Mouse (Mus musculus) CH12.LX (cell line): ENCODE measurements around the gene Aatk. TPM values are rescaled to one million over a fixed set of nuclear protein-coding genes. Genes with fewer than 3 reads are reported as not detected.

Experiments used
- DNase-seq: peaks from one replicate; pipeline ENCODE4 v3.0.0-alpha.2; 2013; ENCODE audit errors: extremely low read depth
- H3K27ac ChIP-seq: 2 replicates; pipeline ENCODE4 v1.5.1; 2012; ENCODE audit warnings: low read depth, mild to moderate bottlenecking, control low read depth, moderate library complexity; ENCODE audit not compliant: insufficient read depth
- H3K27me3 ChIP-seq: replicated peaks from 2 replicates; pipeline ENCODE3; 2012; ENCODE audit warnings: inconsistent platforms
- H3K36me3 ChIP-seq, 2 experiments: replicated peaks in 1 of 2; 2 replicates each; pipeline versions ENCODE3 to v1.6.1; 2012; ENCODE audit warnings: inconsistent platforms in 1 of 2, low read length in 1 of 2, mild to moderate bottlenecking in 1 of 2, mixed read lengths in 1 of 2, moderate library complexity in 1 of 2; ENCODE audit not compliant: control insufficient read depth in 1 of 2, insufficient read depth in 1 of 2
- H3K4me1 ChIP-seq, 2 experiments: 2 replicates each; pipeline ENCODE4 v1.6.1; 2012; ENCODE audit warnings: inconsistent platforms in 1 of 2, moderate library complexity in 1 of 2; ENCODE audit not compliant: insufficient read depth in 2 of 2, control insufficient read depth in 1 of 2
- H3K4me2 ChIP-seq: 2 replicates; pipeline ENCODE4 v1.6.1; 2012; ENCODE audit warnings: low read depth, mild to moderate bottlenecking, control low read depth; ENCODE audit not compliant: poor library complexity, insufficient read depth, severe bottlenecking
- H3K4me3 ChIP-seq, 3 experiments: fragments of 150-350 bp in 1 of 3; sonication (generic) in 1 of 3; replicated peaks in 1 of 3; 2 replicates each; pipeline versions ENCODE3 to v1.5.1; 2011 to 2012; ENCODE audit warnings: low read depth in 2 of 3, low read length in 2 of 3, mild to moderate bottlenecking in 2 of 3, moderate library complexity in 2 of 3, control low read depth in 1 of 3, improper control_type of control experiment in 1 of 3, inconsistent platforms in 1 of 3, mixed read lengths in 1 of 3; ENCODE audit not compliant: poor library complexity in 1 of 3
- H3K79me2 ChIP-seq: replicated peaks from 2 replicates; pipeline ENCODE4 v1.6.1; 2012; ENCODE audit warnings: mild to moderate bottlenecking, moderate library complexity; ENCODE audit not compliant: control insufficient read depth, poor library complexity, insufficient read depth, severe bottlenecking; ENCODE audit errors: extremely low read depth
- H3K9ac ChIP-seq: 2 replicates; pipeline ENCODE4 v1.6.1; 2012; ENCODE audit warnings: low read depth, mild to moderate bottlenecking, control low read depth, moderate library complexity; ENCODE audit not compliant: insufficient read depth
- H3K9me3 ChIP-seq: replicated peaks from 2 replicates; pipeline ENCODE3; 2012; ENCODE audit warnings: low read length, inconsistent platforms, mixed read lengths
- CHD1 ChIP-seq: IDR thresholded peaks from 2 replicates; pipeline ENCODE4 v1.6.1; 2012; ENCODE audit warnings: low read depth, low read length, improper control_type of control experiment, inconsistent platforms
- CTCF ChIP-seq, 2 experiments: IDR thresholded peaks in 1 of 2; conservative IDR thresholded peaks in 1 of 2; 2 replicates each; pipeline ENCODE4 v1.5.1; 2011 to 2012; ENCODE audit warnings: low read depth in 2 of 2, low read length in 2 of 2, improper control_type of control experiment in 1 of 2, inconsistent platforms in 1 of 2, mild to moderate bottlenecking in 1 of 2, moderate library complexity in 1 of 2
- E2F4 ChIP-seq: IDR thresholded peaks from 2 replicates; pipeline ENCODE4 v1.6.1; 2011; ENCODE audit warnings: low read depth, low read length, improper control_type of control experiment; ENCODE audit not compliant: insufficient replicate concordance
- ELF1 ChIP-seq: IDR thresholded peaks from 2 replicates; pipeline ENCODE4 v1.6.1; 2014; ENCODE audit warnings: low read depth, mild to moderate bottlenecking, inconsistent platforms, low read length, improper control_type of control experiment
- EP300 ChIP-seq: IDR thresholded peaks from 2 replicates; pipeline ENCODE4 v1.6.1; 2011; ENCODE audit warnings: low read length, improper control_type of control experiment
- ETS1 ChIP-seq: conservative IDR thresholded peaks from 2 replicates; pipeline ENCODE4 v1.6.1; 2012; ENCODE audit warnings: low read depth, mild to moderate bottlenecking, inconsistent platforms, low read length, improper control_type of control experiment, moderate library complexity
- GABPA ChIP-seq: IDR thresholded peaks from 2 replicates; pipeline ENCODE4 v1.6.1; 2012; ENCODE audit warnings: low read depth, low read length, improper control_type of control experiment, inconsistent platforms; ENCODE audit not compliant: insufficient replicate concordance
- HCFC1 ChIP-seq: IDR thresholded peaks from 2 replicates; pipeline ENCODE4 v1.6.1; 2012; ENCODE audit warnings: low read depth, mild to moderate bottlenecking, inconsistent platforms, low read length, improper control_type of control experiment
- IRF4 ChIP-seq: IDR thresholded peaks from 2 replicates; pipeline ENCODE4 v1.6.1; 2014; ENCODE audit warnings: low read depth, mild to moderate bottlenecking, inconsistent platforms, low read length, improper control_type of control experiment
- JUND ChIP-seq: conservative IDR thresholded peaks from 2 replicates; pipeline ENCODE4 v1.6.1; 2011; ENCODE audit warnings: low read depth, low read length, improper control_type of control experiment
- KAT2A ChIP-seq: IDR thresholded peaks from 2 replicates; pipeline ENCODE4 v1.6.1; 2012; ENCODE audit warnings: low read length, improper control_type of control experiment, inconsistent platforms; ENCODE audit not compliant: insufficient replicate concordance
- MAFK ChIP-seq: IDR thresholded peaks from 2 replicates; pipeline ENCODE4 v1.6.1; 2011; ENCODE audit warnings: low read length, improper control_type of control experiment; ENCODE audit not compliant: insufficient replicate concordance
- MXI1 ChIP-seq: IDR thresholded peaks from 2 replicates; pipeline ENCODE4 v1.6.1; 2011; ENCODE audit warnings: mild to moderate bottlenecking, low read depth, low read length, improper control_type of control experiment
- MYC ChIP-seq: IDR thresholded peaks from 2 replicates; pipeline ENCODE4 v1.6.1; 2011; ENCODE audit warnings: low read depth, mild to moderate bottlenecking, improper control_type of control experiment, low read length
- POLR2A ChIP-seq: IDR thresholded peaks from 2 replicates; pipeline ENCODE4 v1.6.1; 2011; ENCODE audit warnings: low read depth, mild to moderate bottlenecking, improper control_type of control experiment, low read length
- POLR2AphosphoS2 ChIP-seq: IDR thresholded peaks from 2 replicates; pipeline ENCODE4 v1.6.1; 2011; ENCODE audit warnings: low read depth, low read length, improper control_type of control experiment
- RAD21 ChIP-seq: IDR thresholded peaks from 2 replicates; pipeline ENCODE4 v1.6.1; 2011; ENCODE audit warnings: low read depth, mild to moderate bottlenecking, low read length, improper control_type of control experiment, moderate library complexity
- RCOR1 ChIP-seq: conservative IDR thresholded peaks from 2 replicates; pipeline ENCODE4 v1.6.1; 2012; ENCODE audit warnings: low read depth, mild to moderate bottlenecking, inconsistent platforms, low read length, improper control_type of control experiment
- SMC3 ChIP-seq: IDR thresholded peaks from 2 replicates; pipeline ENCODE4 v1.6.1; 2011; ENCODE audit warnings: low read depth, low read length, improper control_type of control experiment
- TCF12 ChIP-seq: IDR thresholded peaks from 2 replicates; pipeline ENCODE4 v1.6.1; 2014; ENCODE audit warnings: low read depth, mild to moderate bottlenecking, inconsistent platforms, low read length, improper control_type of control experiment
- UBTF ChIP-seq: IDR thresholded peaks from 2 replicates; pipeline ENCODE4 v1.6.1; 2012; ENCODE audit warnings: low read depth, mild to moderate bottlenecking, inconsistent platforms, low read length, improper control_type of control experiment, moderate library complexity
- USF1 ChIP-seq: IDR thresholded peaks from 2 replicates; pipeline ENCODE4 v1.6.1; 2014; ENCODE audit warnings: low read depth, mild to moderate bottlenecking, inconsistent platforms, low read length, improper control_type of control experiment
- USF2 ChIP-seq: conservative IDR thresholded peaks from 2 replicates; pipeline ENCODE4 v1.6.1; 2011; ENCODE audit warnings: low read depth, low read length, improper control_type of control experiment
- ZKSCAN1 ChIP-seq: IDR thresholded peaks from 2 replicates; pipeline ENCODE4 v1.6.1; 2012; ENCODE audit warnings: low read depth, inconsistent platforms, low read length, improper control_type of control experiment, borderline replicate concordance
- ZNF384 ChIP-seq: IDR thresholded peaks from 2 replicates; pipeline ENCODE4 v1.6.1; 2012; ENCODE audit warnings: low read depth, low read length, improper control_type of control experiment, inconsistent platforms
- dilution Hi-C: fragments of 300-500 bp; cut with MboI; formaldehyde crosslinking; loops from 2 replicates; pipeline ENCODE4 v1.14.3; 2020; ENCODE audit warnings: low sequenced_read_pairs; ENCODE audit not compliant: extremely low pct_unique_long_range_greater_than_20kb, extremely low pct_ligation_motif_present
- in situ Hi-C: fragments of 300-500 bp; cut with MboI; formaldehyde crosslinking; loops from 3 replicates; pipeline ENCODE4 v1.14.3; 2019; ENCODE audit warnings: low sequenced_read_pairs, low pct_ligation_motif_present, low pct_unique_long_range_greater_than_20kb, mixed read lengths
- polyA plus RNA-seq: library from polyadenylated mRNA; unstranded; fragments of >175 nt; gene quantifications from 2 replicates; pipeline ENCODE4 v1.2.1, GENCODE M21; 2012; ENCODE audit warnings: low read depth; ENCODE audit not compliant: insufficient read length
- total RNA-seq, 2 experiments: library from RNA; depleted of rRNA; stranded (reverse); fragments of 300-350 nt in 1 of 2; fragments of >200 nt in 1 of 2; gene quantifications; 2 replicates each; pipeline ENCODE4 v1.2.3; 2012 to 2014

Gene Aatk
- total and polyA plus RNA-seq, 3 experiments: 0.08 to 0.21 (median 0.19) TPM

GRCm38 (mm10) chr11:120065291-120065690 lies 18.3 kb upstream of the Aatk start:
- dilution Hi-C loops: no loop called here

DNA sequence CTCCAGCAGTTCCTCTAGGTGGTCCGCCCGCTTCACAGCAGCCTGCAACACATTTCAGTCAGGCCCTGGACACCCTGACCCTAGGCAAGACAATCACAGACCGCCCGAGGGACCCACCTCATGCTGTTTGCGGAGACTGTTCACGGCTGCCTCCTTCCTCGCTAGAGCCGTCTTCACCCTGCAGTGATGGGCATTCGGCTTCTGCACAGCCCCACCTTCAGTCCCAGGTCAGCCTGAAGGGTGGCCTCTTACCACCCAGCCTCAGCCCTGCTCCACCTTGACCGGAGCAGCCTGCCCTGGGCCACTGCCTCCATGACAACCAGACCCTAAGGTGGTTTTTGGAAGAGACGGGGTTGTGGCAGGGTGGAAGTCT lies 17.7 kb upstream of the Aatk start:
- in situ Hi-C loops: no loop called here
- no peak overlapping the region for H3K27ac ChIP-seq

More at GRCm38 (mm10) chr11:120065291-120065690, 18.3 kb upstream of the Aatk start:
- Histone ChIP-seq H3K27ac (no peak overlapping the region), H3K27me3 (no peaks in the 10 kb centered on the region), H3K4me2 (no peak overlapping the region), H3K4me3 (no peak overlapping the region), H3K9ac (no peak overlapping the region), H3K36me3 (peaks cover 12 to 47% of the 10 kb centered on the region in 2 experiments), H3K79me2 (no peaks in the 10 kb centered on the region), H3K4me1 (peaks cover 22 to 61% of the 10 kb centered on the region in 2 experiments), H3K9me3 (no peaks in the 10 kb centered on the region)
- no peak for TF ChIP-seq MXI1
- TF ChIP-seq IRF4: no peak
- no peak for TF ChIP-seq RCOR1
- no peak for TF ChIP-seq GABPA
- TF ChIP-seq SMC3: peak; percentile 87
- no peak for TF ChIP-seq UBTF
- TF ChIP-seq CTCF (conservative IDR thresholded peaks at IDR 0.05 in 1 of 2, IDR thresholded peaks at IDR 0.05 in 1 of 2; ENCODE audit: low read depth in 2 of 2, low read length in 2 of 2): peak; percentile 83 to 91
- TF ChIP-seq MYC: no peak
- no peak for TF ChIP-seq ZKSCAN1
- no peak for TF ChIP-seq ETS1
- TF ChIP-seq CHD1: no peak
- TF ChIP-seq USF2: no peak
- no peak for TF ChIP-seq JUND
- TF ChIP-seq POLR2A: no peak
- TF ChIP-seq USF1: no peak
- peak; percentile 62 for TF ChIP-seq RAD21
- no peak for TF ChIP-seq HCFC1
- TF ChIP-seq EP300: no peak
- no peak for TF ChIP-seq POLR2AphosphoS2
- TF ChIP-seq ELF1: no peak
- TF ChIP-seq E2F4: no peak
- TF ChIP-seq TCF12: peak; percentile 24; the same call in 1 of the 2 replicates
- no peak for TF ChIP-seq ZNF384
- TF ChIP-seq MAFK: no peak
- in situ Hi-C loops: no loop called here
- DNase-seq: peak; percentile 70

More for the DNA sequence above, 17.7 kb upstream of the Aatk start:
- H3K27me3 ChIP-seq: no peaks in the 10 kb centered on the region
- H3K4me2 ChIP-seq: no peak overlapping the region
- dilution Hi-C loops: no loop called here
- no peaks in the 10 kb centered on the region for H3K9me3 ChIP-seq
- H3K4me1 ChIP-seq: peaks cover 22 to 66% of the 10 kb centered on the region in 2 experiments
- H3K4me3 ChIP-seq: peak overlapping the region in 1 of 3 experiments; percentile 45
- no peak overlapping the region for H3K9ac ChIP-seq
- H3K36me3 ChIP-seq: peaks cover 6 to 40% of the 10 kb centered on the region in 2 experiments
- H3K79me2 ChIP-seq: no peaks in the 10 kb centered on the region
- no peak for TF ChIP-seq CHD1
- TF ChIP-seq ETS1: no peak
- TF ChIP-seq KAT2A: no peak
- TF ChIP-seq MXI1: no peak
- no peak for DNase-seq
